Mouse (Mus musculus) olfactory bulb, adult 2 months (tissue): Measurements from ENCODE around the gene Usf3. TPM values are rescaled to one million over a fixed set of nuclear protein-coding genes. Genes with fewer than 3 reads are reported as not detected.

ENCODE experiments used
- H3K27ac ChIP-seq: fragments of 200-500 bp; 2 replicates; pipeline ENCODE4 v1.5.1; 2012; ENCODE audit warnings: low read depth, low read length; ENCODE audit not compliant: insufficient read depth
- H3K4me1 ChIP-seq: fragments of 200-500 bp; 2 replicates; pipeline ENCODE4 v1.6.1; 2012; ENCODE audit warnings: low read length; ENCODE audit not compliant: control insufficient read depth, insufficient read depth
- H3K4me3 ChIP-seq: fragments of 200-500 bp; 2 replicates; pipeline ENCODE4 v1.5.1; 2012; ENCODE audit warnings: mild to moderate bottlenecking, low read depth, low read length, moderate library complexity; ENCODE audit not compliant: insufficient read depth
- CTCF ChIP-seq: fragments of 200-500 bp; IDR thresholded peaks from 2 replicates; pipeline ENCODE4 v1.5.1; 2012; ENCODE audit warnings: low read depth, mild to moderate bottlenecking, low read length, moderate library complexity; ENCODE audit not compliant: insufficient read depth
- POLR2A ChIP-seq: fragments of 200-500 bp; IDR thresholded peaks from 2 replicates; pipeline ENCODE4 v1.6.1; 2012; ENCODE audit warnings: mild to moderate bottlenecking, low read depth, low read length, moderate library complexity; ENCODE audit not compliant: insufficient read depth
- WGBS: fragments of 180-500 bp; shearing (Covaris S2); methylation state at CpG from one replicate; pipeline ENCODE4 v1.1.7; 2018; 5-methylcytosine and 5-hydroxymethylcytosine counted together
- polyA plus RNA-seq: library from polyadenylated mRNA; stranded (reverse); fragments of >200 nt; gene quantifications from 2 replicates; pipeline ENCODE4 v1.2.4, GENCODE M21; 2012; ENCODE audit warnings: low replicate concordance; ENCODE audit not compliant: missing spikeins, insufficient read depth, insufficient read length

Usf3 gene
- polyA plus RNA-seq, 1 experiment = not detected

GRCm38 (mm10) chr16:44215513-44215912 lies 42.5 kb downstream of the Usf3 start:
- WGBS = 81% methylated on average over 9 of the region's 9 CpGs

DNA sequence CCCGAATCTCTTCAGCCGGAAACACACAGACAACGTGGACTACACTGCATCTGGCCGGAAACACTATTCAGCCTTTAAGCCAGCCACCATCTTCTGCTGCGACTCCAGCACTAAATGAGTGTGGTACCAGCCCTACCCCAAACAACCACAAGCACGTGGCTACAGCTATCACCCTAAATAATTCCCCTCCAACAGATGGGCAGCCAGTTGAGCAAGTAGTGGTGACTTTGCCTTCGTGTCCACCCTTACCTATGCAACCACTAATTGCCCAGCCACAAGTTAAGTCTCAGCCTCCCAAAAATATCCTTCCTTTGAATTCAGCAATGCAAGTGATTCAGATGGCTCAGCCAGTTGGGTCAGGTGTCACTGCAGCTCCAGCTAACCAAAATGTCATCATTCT lies 43.4 kb downstream of the Usf3 start:
- Histone ChIP-seq H3K4me3 (no peak overlapping the region), H3K27ac (no peak overlapping the region), H3K4me1 (no peaks in the 10 kb centered on the region)
- WGBS = 97% methylated on average over 7 of the region's 7 CpGs
- TF ChIP-seq POLR2A (no peak), CTCF (no peak)

More at GRCm38 (mm10) chr16:44215513-44215912, 42.5 kb downstream of the Usf3 start:
- TF ChIP-seq CTCF (no peak), POLR2A (no peak)
- Histone ChIP-seq H3K4me3 (no peak overlapping the region), H3K27ac (no peak overlapping the region), H3K4me1 (peaks cover 2% of the 10 kb centered on the region; the same call in 1 of the 2 replicates)

GRCm38 (mm10) chr16:44221463-44221862 lies 48.4 kb downstream of the Usf3 start:
- H3K27ac ChIP-seq = no peak overlapping the region
- WGBS = 78% methylated on average over 6 of the region's 6 CpGs
- H3K4me3 ChIP-seq = no peak overlapping the region
- H3K4me1 ChIP-seq = no peaks in the 10 kb centered on the region
- TF ChIP-seq POLR2A (no peak), CTCF (no peak)

DNA sequence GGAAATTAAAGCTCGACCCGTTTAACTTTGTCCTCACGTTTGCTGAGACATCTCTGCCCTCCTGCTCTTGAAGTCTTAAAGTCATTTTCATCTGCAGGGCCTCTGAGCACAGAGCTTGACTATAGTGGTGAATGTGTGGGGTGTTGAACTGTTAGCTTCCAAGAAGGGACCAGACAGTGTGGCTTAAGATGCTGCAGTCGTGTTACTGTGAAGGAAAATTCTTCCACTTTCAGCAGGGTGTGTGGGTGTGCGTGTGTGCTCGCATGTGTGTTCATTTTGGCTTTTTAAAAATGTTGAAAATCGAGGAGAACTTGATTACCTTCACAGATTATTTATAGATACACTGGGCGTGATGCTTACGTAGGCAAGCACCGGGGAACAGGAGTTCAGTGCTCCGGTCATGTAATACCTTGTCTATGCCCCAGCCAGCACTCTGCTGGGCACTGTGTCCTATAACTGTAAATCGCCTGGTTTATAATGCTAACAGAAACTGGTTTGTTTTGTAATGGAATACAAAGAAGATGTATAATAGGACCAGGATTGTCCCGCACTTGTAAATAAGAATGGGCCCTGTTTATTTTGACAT lies 53.8 kb downstream of the Usf3 start:
- Histone ChIP-seq H3K4me3 (no peak overlapping the region), H3K27ac (no peak overlapping the region), H3K4me1 (no peaks in the 10 kb centered on the region)
- TF ChIP-seq POLR2A = no peak
- no peak for TF ChIP-seq CTCF
- WGBS = 68% methylated on average over 13 of the region's 13 CpGs

DNA sequence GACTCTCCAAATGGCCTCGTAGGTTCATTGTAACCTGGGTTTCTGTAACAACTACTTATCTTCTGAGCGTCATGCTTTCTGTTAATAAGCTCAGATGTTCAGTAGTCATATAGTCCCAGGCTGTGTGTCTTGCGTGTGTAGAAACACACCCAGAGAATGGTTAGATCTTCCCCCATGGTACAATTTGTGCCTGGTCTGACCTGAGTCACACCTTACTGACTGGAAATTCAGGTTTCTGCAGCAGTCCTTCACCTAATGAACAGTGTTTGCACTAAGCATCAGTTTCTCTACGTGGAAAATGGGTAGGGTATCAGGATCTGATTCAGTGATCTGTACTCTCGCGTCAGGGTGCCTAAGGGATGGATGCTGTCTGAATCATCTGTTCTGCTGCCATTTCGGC lies 60.0 kb downstream of the Usf3 start:
- WGBS = 92% methylated on average over 7 of the region's 7 CpGs
- TF ChIP-seq POLR2A (no peak), CTCF (no peak)
- H3K27ac ChIP-seq = no peak overlapping the region
- H3K4me1 ChIP-seq = peaks cover 4% of the 10 kb centered on the region
- H3K4me3 ChIP-seq = no peak overlapping the region

DNA sequence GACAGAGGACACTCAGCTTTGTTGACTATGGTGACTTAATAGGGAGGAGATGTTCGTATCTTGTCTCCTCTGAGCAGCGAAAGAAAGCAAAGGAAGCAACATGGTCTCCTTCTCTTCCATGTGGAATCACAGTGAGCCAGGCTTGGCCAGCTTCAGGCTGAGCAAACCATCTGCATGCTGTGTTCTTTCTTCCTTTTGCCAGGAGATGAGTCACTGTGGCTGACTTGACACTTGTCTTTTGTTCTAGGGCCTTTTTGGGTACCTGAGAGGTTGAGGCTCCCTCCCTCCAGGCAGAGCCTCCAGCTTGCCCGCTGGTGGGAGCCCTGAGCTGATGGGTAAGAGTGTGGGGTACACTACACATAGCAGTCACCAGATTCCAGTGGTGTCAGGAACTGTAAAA lies 64.8 kb downstream of the Usf3 start:
- Histone ChIP-seq H3K27ac (no peak overlapping the region), H3K4me3 (no peak overlapping the region), H3K4me1 (peaks cover 16% of the 10 kb centered on the region)
- 53% methylated on average over 3 of the region's 3 CpGs for WGBS
- TF ChIP-seq POLR2A (no peak), CTCF (no peak)

DNA sequence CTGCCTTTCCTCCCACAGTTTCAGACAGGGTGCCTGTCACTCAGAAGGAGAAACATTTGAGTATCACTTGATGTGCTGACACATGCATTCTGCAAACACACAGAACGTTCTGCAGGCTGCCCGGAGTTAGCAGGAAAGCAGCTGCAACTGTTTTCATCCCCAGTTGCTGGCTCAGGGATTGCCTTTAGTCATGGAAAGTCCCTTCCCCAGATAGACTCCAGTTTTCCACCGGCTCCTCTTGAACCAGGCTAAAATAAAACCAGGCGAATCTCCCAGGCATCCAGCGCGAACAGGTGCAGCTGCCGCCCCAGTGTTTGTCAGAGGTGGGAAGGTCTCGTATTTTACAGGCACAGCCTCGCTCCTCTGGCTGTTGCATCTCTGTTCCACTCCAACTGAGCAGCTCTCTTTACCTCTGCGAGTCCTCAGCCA lies 65.8 kb downstream of the Usf3 start:
- TF ChIP-seq POLR2A (no peak), CTCF (no peak)
- Histone ChIP-seq H3K4me3 (no peak overlapping the region), H3K27ac (peak overlapping the region; percentile 2; the same call in 1 of the 2 replicates), H3K4me1 (peaks cover 16% of the 10 kb centered on the region)
- WGBS = 32% methylated on average over 10 of the region's 10 CpGs

- 60% methylated on average over 8 of the region's 8 CpGs for WGBS
- Histone ChIP-seq H3K4me3 (no peak overlapping the region), H3K27ac (no peak overlapping the region), H3K4me1 (peaks cover 16% of the 10 kb centered on the region)
- TF ChIP-seq CTCF (no peak), POLR2A (no peak)
Measured at GRCm38 (mm10) chr16:44240406-44240805, 67.4 kb downstream of the Usf3 start.

DNA sequence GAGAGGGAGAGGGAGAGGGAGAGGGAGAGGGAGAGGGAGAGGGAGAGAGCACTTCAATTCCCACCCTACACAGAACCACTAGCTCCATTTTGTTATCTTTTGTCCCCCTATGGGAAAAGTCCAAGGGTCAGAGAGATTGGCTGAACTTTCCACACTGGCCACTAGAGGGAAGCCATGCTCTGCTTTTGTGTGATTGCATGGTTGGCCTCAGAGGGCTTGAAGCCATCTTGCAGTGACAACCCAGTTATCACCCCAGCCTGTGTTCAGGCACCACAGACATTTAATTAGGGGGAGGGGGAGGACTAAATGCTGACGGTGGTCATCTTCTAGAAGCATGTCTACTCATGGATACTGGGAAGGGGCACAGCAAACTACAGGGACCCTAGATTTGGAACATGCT lies 69.6 kb downstream of the Usf3 start:
- H3K4me1 ChIP-seq = peaks cover 16% of the 10 kb centered on the region
- no peak overlapping the region for H3K27ac ChIP-seq
- H3K4me3 ChIP-seq = no peak overlapping the region
- WGBS = 0% methylated on average over 1 of the region's 1 CpGs
- TF ChIP-seq POLR2A (no peak), CTCF (peak; percentile 34; the same call in 1 of the 2 replicates)

DNA sequence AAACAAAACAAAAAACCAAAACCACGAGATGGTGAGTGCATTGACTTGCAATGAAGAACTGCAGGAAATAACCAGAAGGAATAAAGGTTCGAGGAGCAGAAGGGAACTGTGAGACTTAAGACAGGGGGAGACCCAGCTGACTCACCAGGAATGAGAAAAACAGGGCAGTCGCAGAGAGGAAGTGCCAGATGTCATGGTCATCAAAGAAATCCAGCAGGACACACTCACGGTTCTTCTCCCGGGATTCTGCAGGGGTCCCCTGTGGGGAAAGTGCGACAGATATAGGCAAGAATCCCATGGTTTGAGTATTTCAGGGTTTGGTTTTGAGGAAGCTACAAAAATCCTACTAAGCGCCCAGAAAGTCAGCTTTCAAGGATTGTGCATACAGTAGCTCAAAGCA lies 70.3 kb downstream of the Usf3 start:
- TF ChIP-seq CTCF = no peak
- no peak for TF ChIP-seq POLR2A
- WGBS = 78% methylated on average over 7 of the region's 7 CpGs

More for the DNA sequence above, 70.3 kb downstream of the Usf3 start:
- Histone ChIP-seq H3K27ac (no peak overlapping the region), H3K4me1 (peaks cover 11% of the 10 kb centered on the region), H3K4me3 (no peak overlapping the region)
